Mouse (Mus musculus): ENCODE results near the gene Fam172a.

DNA sequence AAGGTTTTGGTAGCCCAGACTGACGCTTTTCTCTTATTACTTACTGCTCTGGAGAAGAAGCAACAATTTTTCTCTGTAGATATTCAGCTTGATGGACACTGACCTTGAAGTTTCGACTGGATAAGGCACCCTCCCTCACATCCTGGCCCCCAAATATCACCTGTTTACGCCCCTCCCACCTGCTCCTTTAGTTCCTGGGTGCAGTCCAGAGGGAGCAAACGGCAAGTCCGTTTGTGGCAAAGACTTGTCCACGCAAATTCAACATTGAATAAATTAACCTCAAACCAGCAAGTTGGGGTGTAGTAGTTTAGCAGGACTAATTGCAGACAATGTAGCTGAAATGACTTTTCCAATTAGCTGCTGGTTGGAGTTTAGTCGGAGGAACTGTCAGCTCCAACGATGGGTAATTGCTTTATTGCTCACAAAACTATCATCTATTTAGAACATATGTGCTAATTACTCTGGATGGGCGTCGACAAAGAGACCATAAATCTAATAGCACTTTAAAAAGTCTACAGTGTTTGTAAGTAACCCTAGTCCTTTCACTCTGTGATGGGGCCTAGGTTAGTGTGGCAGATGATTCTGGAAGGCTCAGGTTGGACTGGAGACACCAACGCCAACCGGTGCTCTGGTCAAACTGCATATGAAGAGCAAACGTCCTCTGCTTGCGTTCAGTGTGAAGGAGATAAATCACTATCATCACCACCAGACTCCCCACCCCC is 507.0 kb downstream of the Fam172a start:
- TF ChIP-seq CTCF (IDR thresholded peaks at IDR 0.05; ENCODE audit: control insufficient read depth, insufficient read depth, insufficient replicate concordance, low read depth, low read length) (no peak), POLR2A (IDR thresholded peaks at IDR 0.05; ENCODE audit: control insufficient read depth, low read depth, low read length) (no peak)

All from testis, adult 2 months (tissue).